Mouse (Mus musculus) bone marrow, adult 2 months (tissue): ENCODE measurements at regions not wholly inside any gene's neighbourhood (a gene's known extent, or its start where the extent isn't known, plus 50 kb on each side); places are given as distances from the start of the nearest gene placed in this dataset.

Experiments used
- H3K27ac ChIP-seq: fragments of 200-500 bp; 2 replicates; pipeline ENCODE4 v1.5.1; 2012; ENCODE audit warnings: low read depth, mild to moderate bottlenecking, control low read depth, inconsistent platforms, low read length; ENCODE audit not compliant: control insufficient read depth, poor library complexity, insufficient read depth
- H3K4me1 ChIP-seq: fragments of 200-500 bp; 2 replicates; pipeline ENCODE4 v1.6.1; 2011; ENCODE audit warnings: low read length; ENCODE audit not compliant: control insufficient read depth, insufficient read depth
- H3K4me3 ChIP-seq: fragments of 200-500 bp; replicated peaks from 2 replicates; pipeline ENCODE3; 2011; ENCODE audit warnings: mild to moderate bottlenecking, low read depth, low read length, control low read depth; ENCODE audit not compliant: control insufficient read depth
- CTCF ChIP-seq: fragments of 200-500 bp; IDR thresholded peaks from 2 replicates; pipeline ENCODE4 v1.5.1; 2011; ENCODE audit warnings: low read length, control low read depth; ENCODE audit not compliant: control insufficient read depth, insufficient read depth
- POLR2A ChIP-seq: fragments of 200-500 bp; IDR thresholded peaks from 2 replicates; pipeline ENCODE4 v1.6.1; 2011; ENCODE audit warnings: low read depth, mild to moderate bottlenecking, control low read depth, low read length, borderline replicate concordance; ENCODE audit not compliant: control insufficient read depth
- WGBS: fragments of 180-500 bp; shearing (Covaris S2); methylation state at CpG from one replicate; pipeline ENCODE4 v1.1.7; 2018; 5-methylcytosine and 5-hydroxymethylcytosine counted together

- Histone ChIP-seq H3K4me3 (no peak overlapping the region), H3K27ac (no peak overlapping the region), H3K4me1 (no peaks in the 10 kb centered on the region; the same call in 1 of the 2 replicates)
- TF ChIP-seq CTCF = no peak
- TF ChIP-seq POLR2A = no peak
- 81% methylated on average over 9 of the region's 9 CpGs for WGBS
Observed at GRCm38 (mm10) chr13:41694749-41695419, 89.2 kb downstream of the Tmem170b start.

- H3K4me3 ChIP-seq = no peak overlapping the region
- WGBS = 79% methylated on average over 7 of the region's 7 CpGs
- H3K27ac ChIP-seq = no peak overlapping the region
- TF ChIP-seq POLR2A = no peak
- TF ChIP-seq CTCF = no peak
- H3K4me1 ChIP-seq = no peaks in the 10 kb centered on the region; the same call in 1 of the 2 replicates
Observed at GRCm38 (mm10) chr13:41696767-41697445, 91.2 kb downstream of the Tmem170b start.

DNA sequence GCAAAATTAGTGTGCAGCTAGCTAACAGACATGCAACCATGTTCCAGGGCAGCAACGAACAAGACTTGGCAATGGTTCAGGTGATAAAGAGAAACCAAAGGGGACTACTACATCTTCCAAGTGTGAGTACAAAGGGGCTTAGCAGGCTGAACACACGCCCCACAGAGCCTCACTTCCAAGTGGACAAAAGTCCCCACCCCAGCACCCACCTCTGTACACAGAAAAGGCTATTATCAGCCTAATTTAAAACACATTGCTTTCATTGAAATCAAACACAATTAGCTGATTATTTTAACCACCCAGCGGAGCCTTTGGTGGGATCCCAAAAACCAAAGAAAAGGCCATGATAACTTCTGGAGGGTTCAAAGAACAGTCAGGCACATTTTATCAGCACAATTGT, 95.6 kb downstream of the Tmem170b start:
- Histone ChIP-seq H3K4me1 (no peaks in the 10 kb centered on the region; the same call in 1 of the 2 replicates), H3K27ac (no peak overlapping the region), H3K4me3 (no peak overlapping the region)
- WGBS = 79% methylated on average over 3 of the region's 3 CpGs
- no peak for TF ChIP-seq POLR2A
- no peak for TF ChIP-seq CTCF

DNA sequence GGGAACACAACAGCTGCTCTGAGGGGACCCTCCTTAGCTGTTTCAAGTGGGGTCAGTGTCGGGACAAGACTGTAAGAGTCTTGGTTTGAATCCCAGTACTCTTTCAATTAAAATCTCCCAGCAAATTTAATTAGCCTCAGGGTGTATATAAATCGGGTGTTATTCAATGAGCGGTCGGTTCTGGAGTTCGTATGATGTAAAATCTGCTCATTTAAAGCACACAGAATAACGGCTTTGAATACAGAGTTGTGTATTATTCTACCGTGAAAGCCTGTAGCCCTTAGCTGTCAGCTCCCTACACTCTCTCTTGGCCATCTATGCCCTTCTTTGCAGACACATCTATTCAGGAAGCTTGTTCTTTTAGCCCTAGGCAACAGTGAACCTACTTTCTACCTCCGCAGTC, 96.1 kb downstream of the Tmem170b start:
- Histone ChIP-seq H3K4me3 (no peak overlapping the region), H3K4me1 (no peaks in the 10 kb centered on the region; the same call in 1 of the 2 replicates), H3K27ac (no peak overlapping the region)
- WGBS = 88% methylated on average over 8 of the region's 8 CpGs
- TF ChIP-seq CTCF (no peak), POLR2A (no peak)

DNA sequence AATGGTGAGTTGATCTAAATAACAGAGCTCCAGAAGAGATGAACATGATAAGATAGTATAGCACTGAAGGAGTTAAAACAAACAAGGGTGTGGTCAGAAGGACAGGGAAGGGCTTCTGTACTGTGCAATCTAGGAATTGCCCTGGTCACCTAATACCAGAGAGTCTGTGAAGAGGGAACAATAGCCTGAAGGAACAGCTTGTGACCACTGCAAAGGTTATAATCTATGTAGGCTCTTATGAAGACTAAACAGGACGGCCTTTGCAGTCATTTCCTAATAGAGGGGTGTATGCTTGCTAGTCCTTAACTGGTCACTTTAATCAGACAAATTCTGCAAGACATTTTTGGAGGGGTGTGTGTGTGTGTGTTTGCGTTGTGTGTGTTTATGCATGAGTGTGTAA, 97.5 kb downstream of the Tmem170b start:
- TF ChIP-seq CTCF (no peak), POLR2A (no peak)
- WGBS = 82% methylated on average over 2 of the region's 2 CpGs
- no peak overlapping the region for H3K4me3 ChIP-seq
- H3K4me1 ChIP-seq = no peaks in the 10 kb centered on the region; the same call in 1 of the 2 replicates
- no peak overlapping the region for H3K27ac ChIP-seq

GRCm38 (mm10) chr13:41703618-41704017, 97.9 kb downstream of the Tmem170b start:
- H3K4me1 ChIP-seq = no peaks in the 10 kb centered on the region; the same call in 1 of the 2 replicates
- TF ChIP-seq CTCF (no peak), POLR2A (no peak)
- WGBS = 67% methylated on average over 8 of the region's 8 CpGs

GRCm38 (mm10) chr13:41704806-41705205, 99.1 kb downstream of the Tmem170b start:
- 85% methylated on average over 2 of the region's 2 CpGs for WGBS
- no peak overlapping the region for H3K27ac ChIP-seq
- no peak for TF ChIP-seq POLR2A
- no peak for TF ChIP-seq CTCF
- no peak overlapping the region for H3K4me3 ChIP-seq
- no peaks in the 10 kb centered on the region for H3K4me1 ChIP-seq

More at GRCm38 (mm10) chr13:41703618-41704017, 97.9 kb downstream of the Tmem170b start:
- no peak overlapping the region for H3K4me3 ChIP-seq
- H3K27ac ChIP-seq = no peak overlapping the region

DNA sequence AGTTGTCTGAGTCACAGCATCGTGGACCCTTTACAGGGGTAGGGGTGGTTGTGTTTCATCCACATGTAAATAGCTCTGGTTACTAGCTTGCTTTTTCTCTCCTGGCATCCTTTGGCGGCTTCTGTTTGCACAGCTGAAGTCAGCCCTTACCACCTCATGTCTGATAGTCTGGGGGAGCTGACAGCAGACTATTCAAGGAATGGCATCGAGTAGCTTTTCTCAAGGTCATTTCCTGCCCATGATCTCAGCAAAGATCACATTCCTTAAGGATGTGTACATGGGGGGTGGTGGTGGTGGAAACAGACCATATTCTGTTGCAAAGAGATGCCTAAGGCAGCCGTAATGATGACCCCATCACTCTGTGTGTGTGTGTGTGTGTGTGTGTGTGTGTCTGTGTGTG, 99.9 kb downstream of the Tmem170b start:
- Histone ChIP-seq H3K4me3 (no peak overlapping the region), H3K27ac (no peak overlapping the region), H3K4me1 (no peaks in the 10 kb centered on the region)
- TF ChIP-seq CTCF = no peak
- no peak for TF ChIP-seq POLR2A
- 60% methylated on average over 4 of the region's 4 CpGs for WGBS

DNA sequence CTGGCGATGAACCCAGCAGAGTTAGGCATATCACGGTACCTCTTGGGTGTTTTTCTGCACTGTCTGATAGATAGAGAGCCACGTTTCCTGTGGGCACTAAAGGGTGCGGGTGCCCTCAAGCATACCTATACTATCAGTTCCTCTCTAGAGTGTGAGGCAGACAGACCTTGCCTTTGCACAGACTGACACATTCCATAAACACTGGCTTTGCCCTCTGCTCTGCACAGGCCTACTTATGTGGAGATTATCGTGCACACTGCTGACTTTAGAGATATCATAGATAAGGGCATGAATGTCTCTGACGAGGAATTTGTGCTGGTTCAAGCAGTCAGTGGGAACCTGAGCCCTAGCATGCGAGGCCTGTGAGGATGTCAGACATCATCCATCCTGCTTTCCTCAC, 102.1 kb downstream of the Tmem170b start:
- Histone ChIP-seq H3K4me3 (no peak overlapping the region), H3K27ac (no peak overlapping the region), H3K4me1 (no peaks in the 10 kb centered on the region)
- WGBS = 71% methylated on average over 7 of the region's 7 CpGs
- TF ChIP-seq POLR2A (no peak), CTCF (no peak)
